Mouse (Mus musculus) hindbrain, embryonic 10.5 days (tissue): ENCODE results near the gene Hoxb13. TPM values are rescaled to one million over a fixed set of nuclear protein-coding genes. Genes with fewer than 3 reads are reported as not detected.

Experiments
- DNase-seq: peaks from one replicate; pipeline ENCODE4 v3.0.0-alpha.2; 2017; ENCODE audit warnings: low spot score
- H3K27ac ChIP-seq: fragments of 300-500 bp; sonication (generic); 2 replicates; pipeline ENCODE4 v1.5.1; 2016; ENCODE audit warnings: mild to moderate bottlenecking, moderate library complexity
- H3K27me3 ChIP-seq: fragments of 300-500 bp; sonication (generic); 2 replicates; pipeline ENCODE4 v1.6.1; 2016; ENCODE audit warnings: mild to moderate bottlenecking; ENCODE audit not compliant: poor library complexity, insufficient read depth, severe bottlenecking
- H3K36me3 ChIP-seq: fragments of 300-500 bp; sonication (generic); 2 replicates; pipeline ENCODE4 v1.6.1; 2016; ENCODE audit warnings: mild to moderate bottlenecking, moderate library complexity
- H3K4me1 ChIP-seq: fragments of 300-500 bp; sonication (generic); replicated peaks from 2 replicates; pipeline ENCODE4 v1.6.1; 2016; ENCODE audit warnings: mild to moderate bottlenecking
- H3K4me3 ChIP-seq: fragments of 300-500 bp; sonication (generic); 2 replicates; pipeline ENCODE4 v1.5.1; 2016; ENCODE audit warnings: mild to moderate bottlenecking, moderate library complexity
- H3K9me3 ChIP-seq: fragments of 300-500 bp; sonication (generic); 2 replicates; pipeline ENCODE4 v1.6.1; 2016; ENCODE audit warnings: mild to moderate bottlenecking, moderate library complexity
- WGBS: fragments of 180-500 bp; shearing (Covaris S2); methylation state at CpG from one replicate; pipeline ENCODE4 v1.1.7; 2016; 5-methylcytosine and 5-hydroxymethylcytosine counted together
- polyA plus RNA-seq: library from polyadenylated mRNA; unstranded; fragments of >200 nt; fragmentation: Nextera tagmentation; extraction: Ambion mirVana; gene quantifications from 2 replicates; pipeline ENCODE4 v1.2.1, GENCODE M21; 2016

Hoxb13 gene
- polyA plus RNA-seq = not detected in 2 replicates

DNA sequence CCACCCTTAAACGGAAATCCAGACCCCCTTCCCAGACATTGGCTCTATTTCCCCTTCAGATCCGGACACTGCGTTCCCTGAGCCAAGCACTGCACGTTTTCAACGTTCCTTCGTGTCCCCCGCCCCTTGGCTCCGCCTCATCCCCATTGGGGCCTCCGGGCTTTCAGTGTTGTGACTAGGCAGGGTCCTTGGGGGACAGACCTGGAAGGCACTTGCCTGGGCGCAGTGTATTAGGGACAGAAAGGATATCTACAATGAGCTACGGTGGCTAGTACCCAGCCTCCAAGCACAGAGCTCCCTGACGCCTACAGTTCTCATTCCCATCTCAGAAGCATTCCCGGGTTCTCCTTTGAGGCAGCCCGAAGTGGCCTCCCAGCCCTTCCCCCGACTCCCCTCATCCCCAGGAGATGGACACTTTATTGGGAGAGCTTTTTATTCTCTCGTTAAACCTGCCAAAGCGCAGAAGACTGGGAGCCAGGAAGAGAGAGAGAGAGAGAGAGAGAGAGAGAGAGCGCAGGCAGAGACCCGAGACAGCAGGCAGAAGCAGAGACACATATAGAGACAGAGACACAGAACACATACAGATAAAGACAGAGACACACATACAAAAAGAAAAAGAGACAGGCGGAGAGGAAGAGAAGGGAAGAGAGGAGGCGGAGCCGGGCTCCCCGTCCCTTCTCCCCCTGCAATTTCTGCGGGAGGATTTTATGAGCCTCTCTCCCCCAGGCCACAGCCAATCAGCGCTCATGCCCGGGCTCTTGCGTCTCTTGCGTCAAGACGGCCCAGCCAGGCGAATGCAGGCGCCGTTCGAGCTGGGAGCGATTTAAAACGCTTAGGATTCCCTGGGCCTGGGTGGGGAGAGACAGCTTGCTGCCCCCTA lies at the start of gene Hoxb13:
TSS of gene Hoxb13 (plus strand) at position 796 of the 880 bp plus-strand sequence.
- Histone ChIP-seq H3K9me3 (no peaks in the 10 kb centered on the region), H3K4me1 (peaks cover 11% of the 10 kb centered on the region; the same call in 1 of the 2 replicates), H3K27me3 (peaks cover 100% of the 10 kb centered on the region), H3K4me3 (peak within 1 kb of the TSS; percentile 26; the same call in 1 of the 2 replicates), H3K27ac (no peak within 1 kb of the TSS), H3K36me3 (no peaks in the 10 kb centered on the region)
- under 1% methylated on average over 35 of the region's 35 CpGs for WGBS
- DNase-seq = no peak

GRCm38 (mm10) chr11:96145622-96146270 lies 48.4 kb upstream of the Hoxb13 start:
- Histone ChIP-seq H3K27ac (peak overlapping the region; percentile 40; the same call in 1 of the 2 replicates), H3K27me3 (peaks cover 72% of the 10 kb centered on the region), H3K36me3 (no peaks in the 10 kb centered on the region), H3K9me3 (no peaks in the 10 kb centered on the region), H3K4me1 (peaks cover 18% of the 10 kb centered on the region), H3K4me3 (peak overlapping the region; percentile 30)
- DNase-seq = peak; percentile 77
- WGBS = 3% methylated on average over 15 of the region's 15 CpGs

GRCm38 (mm10) chr11:96147471-96147870 lies 46.6 kb upstream of the Hoxb13 start:
- Histone ChIP-seq H3K27me3 (peaks cover 87% of the 10 kb centered on the region), H3K27ac (no peak overlapping the region), H3K4me3 (no peak overlapping the region), H3K4me1 (peaks cover 13% of the 10 kb centered on the region), H3K9me3 (no peaks in the 10 kb centered on the region), H3K36me3 (no peaks in the 10 kb centered on the region)
- DNase-seq = no peak
- 77% methylated on average over 6 of the region's 6 CpGs for WGBS

DNA sequence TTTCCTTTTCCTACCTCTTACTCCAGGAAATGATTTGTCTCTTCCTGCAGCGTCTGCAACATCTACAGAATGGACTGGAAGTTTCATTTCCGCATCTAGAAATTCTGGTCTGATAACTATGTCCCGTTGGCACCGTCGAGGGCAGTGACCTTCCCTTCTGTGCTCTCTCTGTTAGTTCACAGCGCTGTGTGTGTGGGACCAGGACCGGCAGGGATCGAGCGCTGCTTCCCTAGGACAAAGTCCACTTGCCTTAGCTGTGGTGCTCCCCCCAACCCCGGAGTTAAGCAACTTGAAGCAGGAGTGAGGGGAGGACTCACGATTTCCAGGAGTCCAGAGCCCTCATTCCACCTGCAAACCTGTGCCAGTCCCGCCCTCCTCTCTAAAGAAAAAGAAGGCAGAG lies 29.3 kb upstream of the Hoxb13 start:
- no peak overlapping the region for H3K27ac ChIP-seq
- no peaks in the 10 kb centered on the region for H3K9me3 ChIP-seq
- H3K36me3 ChIP-seq = no peaks in the 10 kb centered on the region
- DNase-seq = no peak
- 64% methylated on average over 12 of the region's 12 CpGs for WGBS
- H3K4me1 ChIP-seq = no peaks in the 10 kb centered on the region
- H3K4me3 ChIP-seq = no peak overlapping the region
- peaks cover 86% of the 10 kb centered on the region for H3K27me3 ChIP-seq

DNA sequence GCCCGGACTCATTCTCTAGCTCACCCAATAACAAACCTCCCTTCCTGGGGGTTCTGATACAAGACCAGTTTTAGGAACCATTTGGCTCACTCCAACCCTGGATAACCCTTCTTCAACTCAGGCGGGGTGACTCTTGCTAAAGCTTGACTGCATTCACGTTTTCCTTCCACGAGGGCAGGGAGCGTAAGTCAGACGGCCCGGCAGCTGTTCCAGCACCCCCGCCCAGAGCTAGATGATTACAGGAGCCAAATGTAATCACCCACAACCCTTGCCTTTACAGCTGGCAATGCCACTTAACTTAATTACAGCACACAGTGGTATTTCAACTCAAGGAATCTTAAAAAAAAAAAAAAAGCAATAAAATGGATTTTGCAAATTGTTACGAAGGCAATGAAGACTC lies 26.0 kb upstream of the Hoxb13 start:
- H3K9me3 ChIP-seq = no peaks in the 10 kb centered on the region
- H3K27ac ChIP-seq = no peak overlapping the region
- H3K4me1 ChIP-seq = peaks cover 7% of the 10 kb centered on the region; the same call in 1 of the 2 replicates
- 40% methylated on average over 9 of the region's 9 CpGs for WGBS
- H3K36me3 ChIP-seq = no peaks in the 10 kb centered on the region
- no peak overlapping the region for H3K4me3 ChIP-seq
- no peak for DNase-seq
- H3K27me3 ChIP-seq = peaks cover 100% of the 10 kb centered on the region

DNA sequence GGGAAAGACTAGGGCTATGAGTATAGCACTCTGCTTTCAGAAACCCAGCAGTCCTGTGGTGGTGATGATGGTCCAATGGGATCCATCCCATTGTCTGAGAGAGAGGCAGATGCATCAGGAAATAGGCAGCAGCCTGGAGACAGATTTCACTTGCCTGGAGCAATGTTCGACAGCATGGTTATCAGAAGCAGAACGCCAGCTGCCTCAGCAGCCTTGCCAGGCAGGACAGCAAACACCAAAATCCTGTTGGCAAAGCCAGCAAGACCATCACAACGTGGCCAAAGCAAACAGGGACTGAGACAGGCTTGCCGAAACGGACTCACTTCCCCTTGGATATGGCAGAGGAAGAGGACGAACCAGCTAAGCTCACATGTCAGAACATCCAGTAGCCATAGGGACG lies 25.1 kb upstream of the Hoxb13 start:
- peak; percentile 7 for DNase-seq

DNA sequence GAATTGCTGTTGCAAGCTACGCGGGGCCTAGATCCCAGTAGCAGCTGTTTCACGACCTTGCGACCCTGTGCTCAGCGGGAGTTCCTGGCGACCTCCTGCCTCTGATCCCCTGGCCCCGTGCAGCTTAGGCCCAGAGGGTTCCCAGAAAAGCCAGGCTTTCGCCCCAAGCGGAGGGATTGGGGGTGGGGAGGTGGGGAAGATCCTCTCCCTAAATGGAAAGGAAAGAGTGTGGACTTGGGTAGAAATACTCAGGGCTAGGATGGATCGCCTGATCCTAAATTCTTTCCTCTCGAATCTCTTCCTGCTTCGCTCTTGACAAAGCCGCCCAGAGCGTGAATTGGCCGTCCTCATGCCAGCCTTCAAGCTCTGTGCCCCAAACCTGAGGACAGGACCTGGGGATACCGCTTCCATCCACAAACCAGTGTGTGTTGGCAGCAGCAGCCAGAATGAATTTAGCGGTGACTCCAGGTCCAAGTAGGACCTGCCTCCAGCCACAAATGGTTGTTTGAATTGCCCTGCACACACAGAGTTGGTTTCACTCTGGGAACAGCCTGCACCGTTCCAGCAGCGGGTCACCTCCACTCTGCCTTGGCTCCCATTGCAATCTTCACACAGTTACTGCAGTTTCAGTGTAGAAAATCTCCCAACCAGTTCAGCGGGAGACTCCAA lies 23.3 kb upstream of the Hoxb13 start:
- Histone ChIP-seq H3K27me3 (peaks cover 100% of the 10 kb centered on the region), H3K27ac (no peak overlapping the region), H3K9me3 (no peaks in the 10 kb centered on the region), H3K4me3 (no peak overlapping the region), H3K4me1 (peaks cover 7% of the 10 kb centered on the region; the same call in 1 of the 2 replicates), H3K36me3 (no peaks in the 10 kb centered on the region)
- WGBS = 1% methylated on average over 20 of the region's 20 CpGs
- peak; percentile 45 for DNase-seq

More for the DNA sequence above, 25.1 kb upstream of the Hoxb13 start:
- H3K36me3 ChIP-seq = no peaks in the 10 kb centered on the region
- H3K9me3 ChIP-seq = no peaks in the 10 kb centered on the region
- no peak overlapping the region for H3K27ac ChIP-seq
- H3K4me1 ChIP-seq = peaks cover 7% of the 10 kb centered on the region; the same call in 1 of the 2 replicates
- H3K27me3 ChIP-seq = peaks cover 100% of the 10 kb centered on the region
- no peak overlapping the region for H3K4me3 ChIP-seq
- 22% methylated on average over 7 of the region's 7 CpGs for whole genome bisulfite sequencing

DNA sequence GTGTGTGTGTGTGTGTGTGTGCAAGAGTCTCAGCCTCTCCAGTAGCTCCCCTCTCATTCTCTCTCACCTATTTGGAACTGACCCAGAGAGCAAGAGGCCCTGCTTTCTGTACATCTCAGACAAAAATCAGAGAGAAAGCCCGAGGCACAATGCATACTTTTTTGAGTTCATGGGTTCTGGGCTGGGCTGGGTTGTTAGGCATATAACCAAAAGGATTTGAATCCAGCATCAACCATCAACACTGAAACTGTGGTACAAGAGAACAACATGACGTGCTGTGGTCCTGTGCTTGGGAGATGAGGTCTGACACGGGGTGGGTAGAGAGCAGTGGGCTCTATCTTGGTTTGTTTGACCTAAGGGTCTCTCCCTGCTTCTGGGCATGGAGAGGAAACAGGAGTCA lies 22.5 kb upstream of the Hoxb13 start:
- H3K27ac ChIP-seq = no peak overlapping the region
- DNase-seq = no peak

GRCm38 (mm10) chr11:96172511-96173287 lies 21.4 kb upstream of the Hoxb13 start:
- WGBS = 2% methylated on average over 25 of the region's 25 CpGs
- peak; percentile 39 for DNase-seq
- no peak overlapping the region for H3K4me3 ChIP-seq
- no peak overlapping the region for H3K27ac ChIP-seq
- H3K9me3 ChIP-seq = no peaks in the 10 kb centered on the region
- no peaks in the 10 kb centered on the region for H3K36me3 ChIP-seq
- peaks cover 7% of the 10 kb centered on the region; the same call in 1 of the 2 replicates for H3K4me1 ChIP-seq
- peaks cover 100% of the 10 kb centered on the region for H3K27me3 ChIP-seq

More for the DNA sequence above, 22.5 kb upstream of the Hoxb13 start:
- H3K36me3 ChIP-seq = no peaks in the 10 kb centered on the region
- peaks cover 100% of the 10 kb centered on the region for H3K27me3 ChIP-seq
- H3K4me3 ChIP-seq = no peak overlapping the region
- H3K9me3 ChIP-seq = no peaks in the 10 kb centered on the region
- 6% methylated on average over 3 of the region's 3 CpGs for WGBS
- peaks cover 7% of the 10 kb centered on the region; the same call in 1 of the 2 replicates for H3K4me1 ChIP-seq

GRCm38 (mm10) chr11:96173288-96173840 lies 20.8 kb upstream of the Hoxb13 start:
- no peak for DNase-seq
- Histone ChIP-seq H3K9me3 (no peaks in the 10 kb centered on the region), H3K27me3 (peaks cover 100% of the 10 kb centered on the region), H3K27ac (no peak overlapping the region), H3K36me3 (no peaks in the 10 kb centered on the region), H3K4me3 (no peak overlapping the region), H3K4me1 (peaks cover 7% of the 10 kb centered on the region; the same call in 1 of the 2 replicates)
- WGBS = 1% methylated on average over 16 of the region's 16 CpGs

- DNase-seq = no peak
- Histone ChIP-seq H3K4me1 (peaks cover 7% of the 10 kb centered on the region; the same call in 1 of the 2 replicates), H3K9me3 (no peaks in the 10 kb centered on the region), H3K4me3 (no peak overlapping the region), H3K27me3 (peaks cover 100% of the 10 kb centered on the region), H3K27ac (no peak overlapping the region), H3K36me3 (no peaks in the 10 kb centered on the region)
- 1% methylated on average over 6 of the region's 6 CpGs for WGBS
Measured at GRCm38 (mm10) chr11:96174881-96175280, 19.2 kb upstream of the Hoxb13 start.

DNA sequence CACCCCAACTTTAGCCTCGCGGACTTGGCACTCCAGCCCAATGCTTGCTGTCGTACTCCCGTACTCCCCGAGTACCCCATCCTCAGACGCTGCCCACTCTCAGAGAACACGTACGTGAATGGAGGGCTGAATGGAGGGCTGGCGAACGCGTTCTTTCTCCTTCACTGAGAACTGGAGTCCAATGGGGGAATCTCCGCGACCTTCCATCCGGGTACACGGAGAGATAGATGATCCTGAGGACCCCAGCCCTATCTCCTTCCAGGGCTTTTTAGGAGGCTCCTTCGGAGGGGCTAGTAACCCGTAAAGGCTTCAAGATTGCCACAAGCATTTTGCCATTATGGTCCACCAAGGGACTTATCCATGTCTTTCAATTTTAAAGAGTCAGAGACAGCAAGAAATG lies 18.6 kb upstream of the Hoxb13 start:
- Histone ChIP-seq H3K27me3 (peaks cover 100% of the 10 kb centered on the region), H3K9me3 (no peaks in the 10 kb centered on the region), H3K4me1 (peaks cover 5% of the 10 kb centered on the region; the same call in 1 of the 2 replicates), H3K4me3 (no peak overlapping the region), H3K36me3 (no peaks in the 10 kb centered on the region), H3K27ac (no peak overlapping the region)
- under 1% methylated on average over 17 of the region's 17 CpGs for WGBS
- no peak for DNase-seq
